In genomic region chr13:91133334-91133890, GRCm38 (mm10) we compare ENCODE assay signal across 29 mouse cellular contexts.
DNase-seq lines count a peak whose midpoint lies in the region; ATAC-seq lines count a peak whose summit lies in the region.
"Had no signal": no experiment of that assay in that cellular context is flagged by ENCODE, and none has a peak within 500 bp of the region (broad histone marks: within the 10 kb centered on the region; RNA-seq: fewer than 3 reads in every experiment).

No protein-coding gene starts in this region.

- no peaks in the 10 kb centered on the region for H3K27me3 ChIP-seq in embryonic facial prominence, embryonic 11.5 days (ENCODE audit: control insufficient read depth, insufficient read depth, low read length)
- H3K27me3 ChIP-seq in embryonic facial prominence, embryonic 10.5 days (replicated peaks; ENCODE audit: low read depth, poor library complexity, severe bottlenecking) = no peaks in the 10 kb centered on the region
- no peaks in the 10 kb centered on the region for H3K27me3 ChIP-seq in splenic B cell, adult 2 months (ENCODE audit: control insufficient read depth, insufficient read depth, low read length, poor library complexity, severe bottlenecking)
- no peaks in the 10 kb centered on the region for H3K27me3 ChIP-seq in midbrain, embryonic 16.5 days (ENCODE audit: control insufficient read depth, insufficient read depth, low read depth, low read length)
- H3K27me3 ChIP-seq: embryonic facial prominence, embryonic 15.5 days; forebrain, embryonic 15.5 days; heart, embryonic 13.5 days; megakaryocyte, embryonic 14.5 days; midbrain, embryonic 13.5 days; neural tube, embryonic 13.5 days had no signal

- no peak overlapping the region for H3K4me3 ChIP-seq in embryonic facial prominence, embryonic 11.5 days (ENCODE audit: low read depth, low read length)
- H3K4me3 ChIP-seq in embryonic facial prominence, embryonic 10.5 days = no peak overlapping the region
- H3K4me3 ChIP-seq in midbrain, embryonic 16.5 days (ENCODE audit: low read depth, low read length) = no peak overlapping the region
- H3K4me3 ChIP-seq: embryonic facial prominence, embryonic 15.5 days; forebrain, embryonic 15.5 days; heart, adult 2 months; heart, embryonic 13.5 days; megakaryocyte, embryonic 14.5 days; midbrain, embryonic 13.5 days; neural tube, embryonic 13.5 days had no signal

- WGBS in embryonic facial prominence, embryonic 11.5 days = 40% methylated on average over 5 of the region's 5 CpGs
- WGBS in embryonic facial prominence, embryonic 10.5 days = 61% methylated on average over 5 of the region's 5 CpGs
- WGBS in midbrain, embryonic 16.5 days = 80% methylated on average over 5 of the region's 5 CpGs

- peak; percentile 79 for DNase-seq in embryonic facial prominence, embryonic 11.5 days (ENCODE audit: low spot score)
- no peak for DNase-seq in embryonic facial prominence, embryonic 10.5 days (ENCODE audit: low spot score)
- DNase-seq in induced T-regulatory cell, adult 2 months (ENCODE audit: low read depth) = peak; percentile 4
- DNase-seq in splenic B cell, adult 2 months (ENCODE audit: low read depth, low spot score) = peak; percentile 4
- no peak for DNase-seq in neural tube, embryonic 10.5 days (ENCODE audit: extremely low spot score, low spot score)
- DNase-seq in urinary bladder, adult 18-20 months (ENCODE audit: low spot score in 2 of 2) = no peak
- DNase-seq: adrenal gland, postnatal 14 days; cerebellum, adult 9-10 months; gastrocnemius, postnatal 25 days; heart, adult 2 months; heart, postnatal 14 days; kidney, adult 18-20 months; layer of hippocampus, adult 9-11 months; left cerebral cortex, postnatal 4 days; lung, adult 18-20 months; lung, postnatal 10 days; right cerebral cortex, postnatal 4 days; thymus, adult 2 months had no signal

- no peak overlapping the region for H3K27ac ChIP-seq in embryonic facial prominence, embryonic 11.5 days (replicated peaks; ENCODE audit: low read depth, low read length)
- H3K27ac ChIP-seq in embryonic facial prominence, embryonic 10.5 days (replicated peaks) = no peak overlapping the region
- H3K27ac ChIP-seq in midbrain, embryonic 16.5 days (ENCODE audit: low read length) = no peak overlapping the region
- H3K27ac ChIP-seq: embryonic facial prominence, embryonic 15.5 days; forebrain, embryonic 15.5 days; heart, adult 2 months; heart, embryonic 13.5 days; hindbrain, postnatal 0 days; midbrain, embryonic 13.5 days; neural tube, embryonic 13.5 days; stomach, postnatal 0 days had no signal

- no peak for ATAC-seq in embryonic facial prominence, embryonic 11.5 days (replicated peaks; ENCODE audit: insufficient number of reproducible peaks, low FRiP score, low TSS enrichment, low read depth)
- ATAC-seq in activated CD4-positive, CD25-positive, alpha-beta regulatory T cell, adult 4 months = peak; percentile 28
- ATAC-seq in midbrain, embryonic 16.5 days = no peak
- ATAC-seq: forebrain, embryonic 15.5 days; hindbrain, postnatal 0 days had no signal

- H3K4me1 ChIP-seq in embryonic facial prominence, embryonic 11.5 days (ENCODE audit: control insufficient read depth, insufficient read depth, low read length) = no peaks in the 10 kb centered on the region
- H3K4me1 ChIP-seq in embryonic facial prominence, embryonic 10.5 days = peaks cover 16% of the 10 kb centered on the region
- H3K4me1 ChIP-seq in midbrain, embryonic 16.5 days (ENCODE audit: control insufficient read depth, insufficient read depth, low read length) = peaks cover 6% of the 10 kb centered on the region
- H3K4me1 ChIP-seq: megakaryocyte, embryonic 14.5 days had no signal

- no peaks in the 10 kb centered on the region for H3K36me3 ChIP-seq in embryonic facial prominence, embryonic 11.5 days (replicated peaks; ENCODE audit: control insufficient read depth, insufficient read depth, low read depth, low read length)
- no peaks in the 10 kb centered on the region for H3K36me3 ChIP-seq in embryonic facial prominence, embryonic 10.5 days (replicated peaks)
- no peaks in the 10 kb centered on the region for H3K36me3 ChIP-seq in splenic B cell, adult 2 months (ENCODE audit: control insufficient read depth, insufficient read depth, low read length, poor library complexity, severe bottlenecking)
- no peaks in the 10 kb centered on the region for H3K36me3 ChIP-seq in midbrain, embryonic 16.5 days (ENCODE audit: control insufficient read depth, insufficient read depth, low read length)
- H3K36me3 ChIP-seq: embryonic facial prominence, embryonic 15.5 days; forebrain, embryonic 15.5 days; heart, embryonic 13.5 days; midbrain, embryonic 13.5 days; neural tube, embryonic 13.5 days had no signal

- H3K9me3 ChIP-seq in embryonic facial prominence, embryonic 11.5 days (replicated peaks; ENCODE audit: control insufficient read depth, low read length) = no peaks in the 10 kb centered on the region
- H3K9me3 ChIP-seq in embryonic facial prominence, embryonic 10.5 days = no peaks in the 10 kb centered on the region
- H3K9me3 ChIP-seq in midbrain, embryonic 16.5 days (replicated peaks; ENCODE audit: control insufficient read depth, low read length, poor library complexity, severe bottlenecking) = no peaks in the 10 kb centered on the region
- H3K9me3 ChIP-seq: embryonic facial prominence, embryonic 15.5 days; forebrain, embryonic 15.5 days; heart, embryonic 13.5 days; megakaryocyte, embryonic 14.5 days; midbrain, embryonic 13.5 days; neural tube, embryonic 13.5 days had no signal

- no peak overlapping the region for H3K9ac ChIP-seq in embryonic facial prominence, embryonic 11.5 days (replicated peaks; ENCODE audit: low read length)
- H3K9ac ChIP-seq in midbrain, embryonic 16.5 days (ENCODE audit: low read depth, low read length) = no peak overlapping the region
- H3K9ac ChIP-seq: embryonic facial prominence, embryonic 15.5 days; forebrain, embryonic 15.5 days; heart, embryonic 13.5 days; midbrain, embryonic 13.5 days; neural tube, embryonic 13.5 days had no signal

- no peak overlapping the region for H3K4me2 ChIP-seq in embryonic facial prominence, embryonic 11.5 days (ENCODE audit: low read depth, low read length)
- H3K4me2 ChIP-seq in midbrain, embryonic 16.5 days (ENCODE audit: low read length) = no peak overlapping the region
- H3K4me2 ChIP-seq: embryonic facial prominence, embryonic 15.5 days; forebrain, embryonic 15.5 days; heart, embryonic 13.5 days; liver, embryonic 11.5 days; midbrain, embryonic 13.5 days; neural tube, embryonic 13.5 days had no signal

Comparison
In these comparisons a context has a peak if more than half of its experiments do, and no peak if none do; other contexts are left out.
1. DNase-seq: peak in embryonic facial prominence, embryonic 11.5 days (single experiment), induced T-regulatory cell, adult 2 months (single experiment) and splenic B cell, adult 2 months (single experiment); none in embryonic facial prominence, embryonic 10.5 days (single experiment), neural tube, embryonic 10.5 days (single experiment) and urinary bladder, adult 18-20 months (0 of 2).